Mouse (Mus musculus) CH12.LX (cell line): Measurements from ENCODE around the gene Ezh2. TPM values are rescaled to one million over a fixed set of nuclear protein-coding genes. Genes with fewer than 3 reads are reported as not detected.

Source experiments
- DNase-seq: peaks from one replicate; pipeline ENCODE4 v3.0.0-alpha.2; 2013; ENCODE audit errors: extremely low read depth
- H3K27ac ChIP-seq: 2 replicates; pipeline ENCODE4 v1.5.1; 2012; ENCODE audit warnings: low read depth, mild to moderate bottlenecking, control low read depth, moderate library complexity; ENCODE audit not compliant: insufficient read depth
- H3K27me3 ChIP-seq: replicated peaks from 2 replicates; pipeline ENCODE3; 2012; ENCODE audit warnings: inconsistent platforms
- H3K36me3 ChIP-seq, 2 experiments: replicated peaks in 1 of 2; 2 replicates each; pipeline versions ENCODE3 to v1.6.1; 2012; ENCODE audit warnings: inconsistent platforms in 1 of 2, low read length in 1 of 2, mild to moderate bottlenecking in 1 of 2, mixed read lengths in 1 of 2, moderate library complexity in 1 of 2; ENCODE audit not compliant: control insufficient read depth in 1 of 2, insufficient read depth in 1 of 2
- H3K4me1 ChIP-seq, 2 experiments: 2 replicates each; pipeline ENCODE4 v1.6.1; 2012; ENCODE audit warnings: inconsistent platforms in 1 of 2, moderate library complexity in 1 of 2; ENCODE audit not compliant: insufficient read depth in 2 of 2, control insufficient read depth in 1 of 2
- H3K4me2 ChIP-seq: 2 replicates; pipeline ENCODE4 v1.6.1; 2012; ENCODE audit warnings: low read depth, mild to moderate bottlenecking, control low read depth; ENCODE audit not compliant: poor library complexity, insufficient read depth, severe bottlenecking
- H3K4me3 ChIP-seq, 3 experiments: fragments of 150-350 bp in 1 of 3; sonication (generic) in 1 of 3; replicated peaks in 1 of 3; 2 replicates each; pipeline versions ENCODE3 to v1.5.1; 2011 to 2012; ENCODE audit warnings: low read depth in 2 of 3, low read length in 2 of 3, mild to moderate bottlenecking in 2 of 3, moderate library complexity in 2 of 3, control low read depth in 1 of 3, improper control_type of control experiment in 1 of 3, inconsistent platforms in 1 of 3, mixed read lengths in 1 of 3; ENCODE audit not compliant: poor library complexity in 1 of 3
- H3K79me2 ChIP-seq: replicated peaks from 2 replicates; pipeline ENCODE4 v1.6.1; 2012; ENCODE audit warnings: mild to moderate bottlenecking, moderate library complexity; ENCODE audit not compliant: control insufficient read depth, poor library complexity, insufficient read depth, severe bottlenecking; ENCODE audit errors: extremely low read depth
- H3K9ac ChIP-seq: 2 replicates; pipeline ENCODE4 v1.6.1; 2012; ENCODE audit warnings: low read depth, mild to moderate bottlenecking, control low read depth, moderate library complexity; ENCODE audit not compliant: insufficient read depth
- H3K9me3 ChIP-seq: replicated peaks from 2 replicates; pipeline ENCODE3; 2012; ENCODE audit warnings: low read length, inconsistent platforms, mixed read lengths
- CHD1 ChIP-seq: IDR thresholded peaks from 2 replicates; pipeline ENCODE4 v1.6.1; 2012; ENCODE audit warnings: low read depth, low read length, improper control_type of control experiment, inconsistent platforms
- CTCF ChIP-seq, 2 experiments: IDR thresholded peaks in 1 of 2; conservative IDR thresholded peaks in 1 of 2; 2 replicates each; pipeline ENCODE4 v1.5.1; 2011 to 2012; ENCODE audit warnings: low read depth in 2 of 2, low read length in 2 of 2, improper control_type of control experiment in 1 of 2, inconsistent platforms in 1 of 2, mild to moderate bottlenecking in 1 of 2, moderate library complexity in 1 of 2
- E2F4 ChIP-seq: IDR thresholded peaks from 2 replicates; pipeline ENCODE4 v1.6.1; 2011; ENCODE audit warnings: low read depth, low read length, improper control_type of control experiment; ENCODE audit not compliant: insufficient replicate concordance
- ELF1 ChIP-seq: IDR thresholded peaks from 2 replicates; pipeline ENCODE4 v1.6.1; 2014; ENCODE audit warnings: low read depth, mild to moderate bottlenecking, inconsistent platforms, low read length, improper control_type of control experiment
- EP300 ChIP-seq: IDR thresholded peaks from 2 replicates; pipeline ENCODE4 v1.6.1; 2011; ENCODE audit warnings: low read length, improper control_type of control experiment
- ETS1 ChIP-seq: conservative IDR thresholded peaks from 2 replicates; pipeline ENCODE4 v1.6.1; 2012; ENCODE audit warnings: low read depth, mild to moderate bottlenecking, inconsistent platforms, low read length, improper control_type of control experiment, moderate library complexity
- IRF4 ChIP-seq: IDR thresholded peaks from 2 replicates; pipeline ENCODE4 v1.6.1; 2014; ENCODE audit warnings: low read depth, mild to moderate bottlenecking, inconsistent platforms, low read length, improper control_type of control experiment
- JUN ChIP-seq: IDR thresholded peaks from 2 replicates; pipeline ENCODE4 v1.6.1; 2011; ENCODE audit warnings: low read depth, mild to moderate bottlenecking, low read length, improper control_type of control experiment, moderate library complexity; ENCODE audit not compliant: insufficient read depth
- JUND ChIP-seq: conservative IDR thresholded peaks from 2 replicates; pipeline ENCODE4 v1.6.1; 2011; ENCODE audit warnings: low read depth, low read length, improper control_type of control experiment
- MXI1 ChIP-seq: IDR thresholded peaks from 2 replicates; pipeline ENCODE4 v1.6.1; 2011; ENCODE audit warnings: mild to moderate bottlenecking, low read depth, low read length, improper control_type of control experiment
- MYC ChIP-seq: IDR thresholded peaks from 2 replicates; pipeline ENCODE4 v1.6.1; 2011; ENCODE audit warnings: low read depth, mild to moderate bottlenecking, improper control_type of control experiment, low read length
- NRF1 ChIP-seq: IDR thresholded peaks from 2 replicates; pipeline ENCODE4 v1.6.1; 2014; ENCODE audit warnings: low read depth, mild to moderate bottlenecking, inconsistent platforms, low read length, improper control_type of control experiment, moderate library complexity
- RAD21 ChIP-seq: IDR thresholded peaks from 2 replicates; pipeline ENCODE4 v1.6.1; 2011; ENCODE audit warnings: low read depth, mild to moderate bottlenecking, low read length, improper control_type of control experiment, moderate library complexity
- SIN3A ChIP-seq: IDR thresholded peaks from 2 replicates; pipeline ENCODE4 v1.6.1; 2012; ENCODE audit warnings: low read length, improper control_type of control experiment, inconsistent platforms
- SMC3 ChIP-seq: IDR thresholded peaks from 2 replicates; pipeline ENCODE4 v1.6.1; 2011; ENCODE audit warnings: low read depth, low read length, improper control_type of control experiment
- TCF12 ChIP-seq: IDR thresholded peaks from 2 replicates; pipeline ENCODE4 v1.6.1; 2014; ENCODE audit warnings: low read depth, mild to moderate bottlenecking, inconsistent platforms, low read length, improper control_type of control experiment
- USF1 ChIP-seq: IDR thresholded peaks from 2 replicates; pipeline ENCODE4 v1.6.1; 2014; ENCODE audit warnings: low read depth, mild to moderate bottlenecking, inconsistent platforms, low read length, improper control_type of control experiment
- USF2 ChIP-seq: conservative IDR thresholded peaks from 2 replicates; pipeline ENCODE4 v1.6.1; 2011; ENCODE audit warnings: low read depth, low read length, improper control_type of control experiment
- ZC3H11A ChIP-seq: IDR thresholded peaks from 2 replicates; pipeline ENCODE4 v1.6.1; 2012; ENCODE audit warnings: low read depth, mild to moderate bottlenecking, inconsistent platforms, low read length, improper control_type of control experiment
- ZKSCAN1 ChIP-seq: IDR thresholded peaks from 2 replicates; pipeline ENCODE4 v1.6.1; 2012; ENCODE audit warnings: low read depth, inconsistent platforms, low read length, improper control_type of control experiment, borderline replicate concordance
- ZMIZ1 ChIP-seq: IDR thresholded peaks from 2 replicates; pipeline ENCODE4 v1.6.1; 2012; ENCODE audit warnings: low read depth, mild to moderate bottlenecking, inconsistent platforms, low read length, improper control_type of control experiment
- dilution Hi-C: fragments of 300-500 bp; cut with MboI; formaldehyde crosslinking; loops from 2 replicates; pipeline ENCODE4 v1.14.3; 2020; ENCODE audit warnings: low sequenced_read_pairs; ENCODE audit not compliant: extremely low pct_unique_long_range_greater_than_20kb, extremely low pct_ligation_motif_present
- in situ Hi-C: fragments of 300-500 bp; cut with MboI; formaldehyde crosslinking; loops from 3 replicates; pipeline ENCODE4 v1.14.3; 2019; ENCODE audit warnings: low sequenced_read_pairs, low pct_ligation_motif_present, low pct_unique_long_range_greater_than_20kb, mixed read lengths
- polyA plus RNA-seq: library from polyadenylated mRNA; unstranded; fragments of >175 nt; gene quantifications from 2 replicates; pipeline ENCODE4 v1.2.1, GENCODE M21; 2012; ENCODE audit warnings: low read depth; ENCODE audit not compliant: insufficient read length
- total RNA-seq, 2 experiments: library from RNA; depleted of rRNA; stranded (reverse); fragments of 300-350 nt in 1 of 2; fragments of >200 nt in 1 of 2; gene quantifications; 2 replicates each; pipeline ENCODE4 v1.2.3; 2012 to 2014

Gene Ezh2
- total and polyA plus RNA-seq, 3 experiments = 66.3 to 154 (median 127) TPM

GRCm38 (mm10) chr6:47572887-47573286 is 22.3 kb downstream of the Ezh2 start (continued):
- no peak for TF ChIP-seq ZC3H11A
- TF ChIP-seq ZKSCAN1 = no peak

GRCm38 (mm10) chr6:47565326-47566035 is 29.7 kb downstream of the Ezh2 start:
- Histone ChIP-seq H3K36me3 (peaks cover 37 to 88% of the 10 kb centered on the region in 2 experiments), H3K9me3 (no peaks in the 10 kb centered on the region), H3K79me2 (peaks cover 31% of the 10 kb centered on the region), H3K4me3 (no peak overlapping the region)
- dilution Hi-C loops = no loop called here
- TF ChIP-seq IRF4 (no peak), USF2 (no peak), CTCF (conservative IDR thresholded peaks at IDR 0.05 in 1 of 2, IDR thresholded peaks at IDR 0.05 in 1 of 2; ENCODE audit: low read depth in 2 of 2, low read length in 2 of 2) (no peak), NRF1 (no peak), JUND (no peak), MXI1 (no peak), USF1 (no peak), MYC (no peak), ETS1 (no peak), ZKSCAN1 (no peak), SMC3 (no peak), JUN (no peak), TCF12 (no peak)
- TF ChIP-seq, all 38 proteins: peak for 0
- H3K4me1 ChIP-seq = peaks cover 0 to 20% of the 10 kb centered on the region in 2 experiments; a peak in 2 of 4 replicates
- in situ Hi-C loops = no loop called here
- H3K4me2 ChIP-seq = no peak overlapping the region
- no peak overlapping the region for H3K27ac ChIP-seq
- H3K9ac ChIP-seq = no peak overlapping the region
- no peak for DNase-seq
- no peaks in the 10 kb centered on the region for H3K27me3 ChIP-seq

- Histone ChIP-seq H3K27ac (peak overlapping the region; percentile 28; the same call in 1 of the 2 replicates), H3K27me3 (no peaks in the 10 kb centered on the region), H3K9ac (no peak overlapping the region), H3K4me1 (peaks cover 5 to 29% of the 10 kb centered on the region in 2 experiments; a peak in 2 of 4 replicates), H3K9me3 (no peaks in the 10 kb centered on the region), H3K4me3 (no peak overlapping the region), H3K36me3 (peaks cover 22 to 84% of the 10 kb centered on the region in 2 experiments), H3K79me2 (peaks cover 30% of the 10 kb centered on the region), H3K4me2 (no peak overlapping the region)
- dilution Hi-C loops = no loop called here
- DNase-seq = peak; percentile 21
- in situ Hi-C loops = no loop called here
- TF ChIP-seq RAD21 (peak; percentile 44), ELF1 (no peak), EP300 (no peak), CHD1 (no peak), SIN3A (no peak), CTCF (conservative IDR thresholded peaks at IDR 0.05 in 1 of 2, IDR thresholded peaks at IDR 0.05 in 1 of 2; ENCODE audit: low read depth in 2 of 2, low read length in 2 of 2) (peak in 1 of 2 experiments; percentile 55; a peak in 2 of 4 replicates), SMC3 (peak; percentile 37; the same call in 1 of the 2 replicates), ZMIZ1 (no peak), E2F4 (no peak)
Measured at GRCm38 (mm10) chr6:47561426-47561825, 33.7 kb downstream of the Ezh2 start.
